ENCODE assay signal across 8 mouse cellular contexts in genomic region chrX:169997854-169998456, GRCm38 (mm10). TPM values are rescaled to one million over a fixed set of nuclear protein-coding genes. Genes with fewer than 3 reads are reported as not detected.
DNase-seq lines count a peak whose midpoint lies in the region; ATAC-seq lines count a peak whose summit lies in the region.
"Not testable (repeated sequence)": the region's sequence is repeated elsewhere in the genome, so short reads cannot be mapped to it uniquely, and the experiment has no call there.

No protein-coding gene starts in this region.

- not testable (repeated sequence) for H3K36me3 ChIP-seq in intestine, embryonic 14.5 days (ENCODE audit: control insufficient read depth, insufficient read depth, low read length)

- H3K4me3 ChIP-seq in intestine, embryonic 14.5 days (ENCODE audit: low read depth, low read length), result peak overlapping the region; percentile 33

- peak overlapping the region; percentile 79 for H3K4me2 ChIP-seq in intestine, embryonic 14.5 days (ENCODE audit: low read length)

- H3K27me3 ChIP-seq in intestine, embryonic 14.5 days (replicated peaks; ENCODE audit: control insufficient read depth, insufficient read depth, low read length), result not testable (repeated sequence)

- peaks cover 42% of the 10 kb centered on the region for H3K9me3 ChIP-seq in intestine, embryonic 14.5 days (ENCODE audit: control insufficient read depth, low read length)

- WGBS in intestine, embryonic 14.5 days, result 40% methylated on average over 37 of the region's 37 CpGs

- H3K4me1 ChIP-seq in intestine, embryonic 14.5 days (replicated peaks; ENCODE audit: control insufficient read depth, insufficient read depth, low read length), result not testable (repeated sequence)

- H3K9ac ChIP-seq in intestine, embryonic 14.5 days (ENCODE audit: low read length), result peak overlapping the region; percentile 37; the same call in 1 of the 2 replicates

- intact Hi-C loops in left cerebral cortex, postnatal 14 days (cut with DNase I), result not testable (repeated sequence)

- peak; percentile 93 for ATAC-seq in intestine, embryonic 14.5 days (replicated peaks; ENCODE audit: low FRiP score, low TSS enrichment, low read depth)

- DNase-seq in adrenal gland, adult 18-20 months (ENCODE audit: low spot score in 2 of 2), result peak; percentile 100
- DNase-seq in embryo, embryonic 11 days, result peak; percentile 92
- DNase-seq in gastrocnemius, postnatal 25 days, result peak; percentile 100
- DNase-seq in intestine, embryonic 14.5 days (ENCODE audit: low spot score), result peak; percentile 56
- DNase-seq in left cerebral cortex, postnatal 14 days (ENCODE audit: low spot score in 2 of 2), result peak; percentile 100
- DNase-seq in mesoderm, embryonic 11.5 days (ENCODE audit: low read depth, low spot score), result peak; percentile 100
- DNase-seq in right cerebral cortex, postnatal 36 days (ENCODE audit: low spot score in 2 of 2), result peak; percentile 100
- peak; percentile 5 for DNase-seq in yolk sac, embryonic 10.5 days (ENCODE audit: low spot score)

- peak overlapping the region; percentile 51; the same call in 1 of the 2 replicates for H3K27ac ChIP-seq in intestine, embryonic 14.5 days (ENCODE audit: low read depth)

RNA-seq across cellular contexts. Expression of gene Gm21887, which starts 11.5 kb away (rescaled TPM):
- 100 to 1,000 TPM; 358 to 418 TPM for total RNA-seq in adrenal gland, adult 18-20 months (2021)
- 10 to 100 TPM; 31.6 to 43.1 TPM for total RNA-seq in gastrocnemius, postnatal 25 days (2021)
- 223 and 261 TPM in 2 replicates for polyA plus RNA-seq in intestine, embryonic 14.5 days (2014; fragmentation: Nextera tagmentation; extraction: Ambion mirVana)
- total RNA-seq in left cerebral cortex, postnatal 14 days (2021), result 100 to 1,000 TPM; 193 to 282 TPM

Comparison
In these comparisons a context has a peak if more than half of its experiments do, and no peak if none do; other contexts are left out.
1. Peak in every context shown above with its lines: DNase-seq, ATAC-seq, H3K4me3 ChIP-seq and H3K27ac ChIP-seq.
2. DNase-seq: peak in every context shown above with its lines; median percentile 100 in adrenal gland, adult 18-20 months; 100 in gastrocnemius, postnatal 25 days; 100 in left cerebral cortex, postnatal 14 days; 100 in mesoderm, embryonic 11.5 days; 100 in right cerebral cortex, postnatal 36 days; 92 in embryo, embryonic 11 days; 56 in intestine, embryonic 14.5 days; 5 in yolk sac, embryonic 10.5 days.
3. RNA of gene Gm21887, which starts 11.5 kb away (total RNA-seq): 358 to 418 TPM in adrenal gland, adult 18-20 months and 193 to 282 TPM in left cerebral cortex, postnatal 14 days; 31.6 to 43.1 TPM in gastrocnemius, postnatal 25 days; every median in the first group is over 4 times any median in the second.